Comparison of ENCODE assay signal across 8 mouse cellular contexts in the genomic region with DNA sequence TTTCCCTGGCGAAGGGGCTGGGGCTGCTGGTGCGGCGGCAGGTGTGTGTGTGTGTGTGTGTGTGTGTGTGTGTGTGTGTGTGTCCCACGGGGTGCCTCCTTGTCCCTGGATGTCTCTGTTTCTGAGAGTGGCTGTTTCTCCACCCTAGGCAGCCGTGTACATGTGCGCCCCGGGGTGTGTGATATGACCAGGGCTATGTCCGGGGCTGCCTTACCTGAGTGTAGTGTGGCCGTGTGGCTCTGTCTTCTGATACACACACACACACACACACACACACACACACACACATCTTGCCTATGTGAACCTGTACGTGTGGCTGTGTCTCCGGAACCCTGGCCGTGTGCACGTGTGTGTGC. TPM values are rescaled to one million over a fixed set of nuclear protein-coding genes. Genes with fewer than 3 reads are reported as not detected.
A peak's percentile ranks its signal among the peaks of the same experiment; 100 is the strongest.
DNase-seq lines count a peak whose midpoint lies in the region; ATAC-seq and TF ChIP-seq lines count a peak whose summit lies in the region.

No protein-coding gene starts in this region.

- H3K4me3 ChIP-seq in cortical plate, adult 2 months (ENCODE audit: insufficient read depth, low read length) = peak overlapping the region; percentile 95
- peak overlapping the region; percentile 82 for H3K4me3 ChIP-seq in hindbrain, embryonic 10.5 days
- H3K4me3 ChIP-seq in liver, embryonic 14.5 days (ENCODE audit: insufficient read depth in 1 of 2, low read depth in 2 of 2, low read length in 2 of 2) = peak overlapping the region; percentile 64 to 77

- peak overlapping the region; percentile 98 for H3K4me2 ChIP-seq in liver, embryonic 14.5 days (ENCODE audit: low read depth)

- H3K27me3 ChIP-seq in hindbrain, embryonic 10.5 days (ENCODE audit: insufficient read depth, poor library complexity, severe bottlenecking) = no peaks in the 10 kb centered on the region
- H3K27me3 ChIP-seq in liver, embryonic 14.5 days (ENCODE audit: control insufficient read depth, insufficient read depth, low read length) = no peaks in the 10 kb centered on the region

- TF ChIP-seq CTCF in cortical plate, adult 2 months (IDR thresholded peaks at IDR 0.05; ENCODE audit: extremely low read depth, insufficient read depth, low read length) = no peak
- no peak for TF ChIP-seq CTCF in liver, embryonic 14.5 days (IDR thresholded peaks at IDR 0.05; ENCODE audit: low read depth)

- peak overlapping the region; percentile 97 for H3K27ac ChIP-seq in cortical plate, adult 2 months (ENCODE audit: insufficient read depth, low read length)
- peak overlapping the region; percentile 97 for H3K27ac ChIP-seq in hindbrain, embryonic 10.5 days
- no peak overlapping the region; the same call in 1 of the 2 replicates for H3K27ac ChIP-seq in liver, embryonic 14.5 days

- 8% methylated on average over 13 of the region's 13 CpGs for WGBS in hindbrain, embryonic 10.5 days
- WGBS in liver, embryonic 14.5 days (ENCODE audit: insufficient replicate concordance) = under 1% methylated on average over 13 of the region's 13 CpGs

- H3K9me3 ChIP-seq in hindbrain, embryonic 10.5 days = no peaks in the 10 kb centered on the region
- no peaks in the 10 kb centered on the region for H3K9me3 ChIP-seq in liver, embryonic 14.5 days (ENCODE audit: control insufficient read depth, low read length)

- H3K4me1 ChIP-seq in cortical plate, adult 2 months (ENCODE audit: control insufficient read depth, insufficient read depth, low read length) = peaks cover 5% of the 10 kb centered on the region; the same call in 1 of the 2 replicates
- peaks cover 70% of the 10 kb centered on the region for H3K4me1 ChIP-seq in hindbrain, embryonic 10.5 days (replicated peaks)
- peaks cover 16 to 33% of the 10 kb centered on the region in 2 experiments for H3K4me1 ChIP-seq in liver, embryonic 14.5 days (replicated peaks; ENCODE audit: control insufficient read depth in 2 of 2, insufficient read depth in 2 of 2, low read length in 1 of 2)

- no peaks in the 10 kb centered on the region for H3K36me3 ChIP-seq in hindbrain, embryonic 10.5 days
- H3K36me3 ChIP-seq in liver, embryonic 14.5 days (replicated peaks; ENCODE audit: control insufficient read depth, insufficient read depth, low read depth) = no peaks in the 10 kb centered on the region

- H3K9ac ChIP-seq in liver, embryonic 14.5 days (replicated peaks) = peak overlapping the region; percentile 86

- peak; percentile 36 for ATAC-seq in liver, embryonic 14.5 days (ENCODE audit: insufficient read depth)

- DNase-seq in left cerebral cortex, postnatal 25 days (ENCODE audit: low spot score in 2 of 2) = peak; percentile 35 to 41
- DNase-seq in left cerebral cortex, adult 9 months (ENCODE audit: low spot score in 2 of 2) = no peak
- DNase-seq in hindbrain, embryonic 10.5 days (ENCODE audit: low spot score) = peak; percentile 22
- no peak for DNase-seq in liver, embryonic 14.5 days (ENCODE audit: low read depth in 3 of 3, low spot score in 3 of 3)
- DNase-seq in retina, embryonic 14.5 days (ENCODE audit: low spot score) = peak; percentile 43
- no peak for DNase-seq in adrenal gland, postnatal 10 days
- DNase-seq in adrenal gland, postnatal 4 days (ENCODE audit: low spot score in 2 of 2) = no peak

- TF ChIP-seq EP300 in liver, embryonic 14.5 days (IDR thresholded peaks at IDR 0.05; ENCODE audit: low read depth) = no peak

- intact Hi-C loops in left cerebral cortex, postnatal 25 days (cut with DNase I) = loop anchor here (2.0 to 5.0 kb wide), 2 partner anchors 34 to 107 kb away; no protein-coding TSS in a partner anchor

- no peak for TF ChIP-seq POLR2A in cortical plate, adult 2 months (IDR thresholded peaks at IDR 0.05; ENCODE audit: extremely low read depth, insufficient read depth, low read length)

RNA-seq across cellular contexts. Expression of gene Slc6a6, which starts 0.6 kb away (rescaled TPM):
- 100 to 1,000 TPM; 128 to 149 TPM for total RNA-seq in left cerebral cortex, postnatal 25 days (2021)
- 94.9 and 105 TPM in 2 replicates for polyA plus RNA-seq in cortical plate, adult 2 months (2012; rRNA removed)
- 58.9 and 60.0 TPM in 2 replicates for polyA plus RNA-seq in hindbrain, embryonic 10.5 days (2016; fragmentation: Nextera tagmentation; extraction: Ambion mirVana)
- polyA plus RNA-seq in liver, embryonic 14.5 days (2012; rRNA removed) = 8.0 and 9.0 TPM in 2 replicates
- polyA plus RNA-seq in liver, embryonic 14.5 days (2014; fragmentation: Nextera tagmentation; extraction: Ambion mirVana) = 7.5 and 11.4 TPM in 2 replicates
- 100 to 1,000 TPM; 175 to 205 TPM for total RNA-seq in adrenal gland, postnatal 10 days (2021)
- total RNA-seq in adrenal gland, postnatal 4 days (2021) = 100 to 1,000 TPM; 314 to 322 TPM

Comparison
In these comparisons a context has a peak if more than half of its experiments do, and no peak if none do; other contexts are left out.
1. DNase-seq: peak in left cerebral cortex, postnatal 25 days (2 of 2), hindbrain, embryonic 10.5 days (single experiment) and retina, embryonic 14.5 days (single experiment); none in left cerebral cortex, adult 9 months (0 of 2), liver, embryonic 14.5 days (0 of 3), adrenal gland, postnatal 10 days (single experiment) and adrenal gland, postnatal 4 days (0 of 2).
2. Peak in every context shown above with its lines, with median percentiles within 50 percentile points of each other: H3K4me3 ChIP-seq.